Mouse (Mus musculus): ENCODE results near the gene Pigk.

The Pigk gene

DNA sequence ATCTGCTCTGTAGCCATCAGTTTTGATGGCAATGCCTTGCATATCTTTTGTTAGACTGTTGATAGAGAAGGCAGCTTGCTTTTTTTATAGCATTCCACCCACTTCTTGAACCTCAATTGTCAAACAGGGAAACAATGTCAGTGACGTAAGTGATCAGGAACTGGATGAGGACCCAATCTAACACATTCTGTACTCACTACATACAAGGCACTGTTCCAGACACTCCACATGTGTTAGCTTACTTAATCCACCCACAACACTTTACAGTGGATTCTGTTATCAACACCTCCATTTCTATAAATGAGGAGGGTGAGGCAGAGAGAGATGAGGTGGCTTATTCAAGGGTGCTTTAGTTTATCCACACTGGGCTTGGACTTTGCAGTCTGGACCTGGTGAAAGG, 124.0 kb downstream of the Pigk start:
- DNase-seq (ENCODE audit: low spot score in 2 of 2) = no peak

DNA sequence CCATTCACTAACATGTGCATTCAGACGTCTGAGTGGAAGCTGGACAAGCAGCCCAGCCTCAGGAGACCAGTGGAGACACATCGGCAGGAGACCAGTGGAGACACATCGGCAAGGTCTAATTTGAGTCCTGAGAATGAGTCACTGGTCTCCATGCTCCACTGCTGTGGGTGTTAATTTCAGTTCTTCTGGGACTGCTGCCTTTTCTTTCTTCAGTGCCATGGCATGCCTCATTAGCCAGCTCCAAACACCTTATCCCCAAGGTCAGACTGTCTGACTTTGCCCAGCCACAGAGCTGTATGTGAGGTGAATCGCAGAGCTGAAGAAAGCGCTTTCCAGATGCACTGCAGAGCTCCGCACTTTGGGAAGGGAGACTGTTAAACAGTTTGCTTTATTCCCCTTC, 127.4 kb downstream of the Pigk start:
- DNase-seq (ENCODE audit: low spot score in 2 of 2) = no peak

DNA sequence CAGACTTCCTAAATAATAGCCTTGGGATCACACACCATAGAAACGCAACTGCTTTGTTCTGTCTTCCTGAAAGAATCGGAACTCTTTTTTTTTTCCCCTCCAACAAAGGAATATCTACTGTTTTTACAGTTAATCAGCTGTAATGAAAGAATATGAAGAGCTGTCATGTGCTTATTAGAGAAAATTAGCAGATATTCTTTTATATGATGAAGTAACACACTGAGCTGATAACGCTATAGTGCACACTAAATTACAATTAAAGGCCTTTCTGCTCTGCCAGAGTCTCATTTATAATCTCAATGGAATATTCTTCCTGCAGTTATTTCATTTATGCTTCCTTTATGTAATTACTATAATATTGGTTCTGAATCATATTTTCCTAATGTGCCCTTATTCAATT, 128.7 kb downstream of the Pigk start:
- no peak for DNase-seq (ENCODE audit: low spot score in 2 of 2)

DNA sequence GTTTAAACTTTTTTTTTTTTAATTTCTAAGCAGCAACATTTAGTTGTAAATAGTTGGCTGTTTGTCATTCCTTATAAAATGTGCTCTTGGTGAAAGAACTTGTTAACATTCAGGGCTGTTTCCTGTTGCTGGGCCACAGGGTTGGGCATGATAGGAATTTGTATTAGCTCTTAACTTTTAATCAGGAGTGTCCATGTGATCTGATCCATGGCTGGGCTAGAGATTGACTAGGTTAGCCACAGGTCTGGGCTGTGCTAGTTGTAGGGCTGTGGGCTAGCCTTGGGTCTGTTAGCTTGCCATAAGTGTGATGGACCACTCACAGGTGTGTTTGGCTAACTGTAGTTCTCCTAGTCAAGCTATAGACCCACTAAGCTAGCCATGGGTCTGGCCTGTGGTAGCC, 130.0 kb downstream of the Pigk start:
- DNase-seq (ENCODE audit: low spot score in 2 of 2) = no peak

DNA sequence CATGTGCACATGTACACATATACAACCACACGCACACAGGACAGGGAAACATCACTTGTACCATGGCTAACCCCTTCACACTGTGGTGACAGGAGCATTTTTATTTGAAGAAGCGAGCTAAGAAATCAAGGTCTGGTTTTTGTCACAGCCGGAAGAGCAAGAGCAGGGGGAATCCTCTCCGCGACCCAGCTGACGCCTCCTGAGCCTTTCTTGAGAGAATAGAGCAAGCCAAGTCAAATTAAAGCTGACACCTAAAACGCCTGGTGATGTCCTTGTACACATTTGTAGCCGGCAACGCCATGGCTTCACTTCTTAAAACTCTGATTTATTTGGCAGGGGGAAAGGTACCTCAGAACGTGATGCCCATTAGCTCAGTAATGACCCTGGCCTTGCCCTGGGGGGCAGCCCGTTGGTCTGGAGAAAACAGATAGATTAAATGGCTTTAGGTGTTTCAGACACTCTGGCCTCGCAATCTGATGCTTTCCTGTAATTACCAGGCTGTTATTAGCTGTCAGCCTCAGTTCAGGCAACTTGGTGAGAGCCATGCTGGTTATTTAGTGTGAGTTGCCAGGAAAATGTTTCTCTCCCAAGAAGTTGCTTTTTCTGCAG, 141.2 kb downstream of the Pigk start:
- no peak for DNase-seq (ENCODE audit: low spot score in 2 of 2)

DNA sequence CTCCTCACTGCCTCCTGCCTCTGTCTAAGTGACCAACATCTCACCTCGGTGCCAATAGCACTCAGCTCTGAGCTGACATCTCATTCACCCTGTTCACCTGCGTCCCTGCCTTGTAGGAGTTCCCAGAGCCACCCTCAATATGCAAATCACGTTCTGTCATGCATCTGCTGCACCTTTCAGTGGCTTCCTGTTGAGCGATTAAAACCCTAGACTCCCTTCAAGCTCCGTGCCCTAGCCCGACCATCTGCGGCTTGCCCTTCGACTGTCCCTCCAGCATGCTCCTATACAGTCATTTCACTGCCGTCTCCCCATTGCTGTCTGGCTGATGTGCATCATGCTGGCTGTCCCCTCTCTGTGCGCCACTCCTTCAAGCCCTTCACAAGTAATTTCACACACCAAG, 142.2 kb downstream of the Pigk start:
- DNase-seq (ENCODE audit: low spot score in 2 of 2) = no peak

DNA sequence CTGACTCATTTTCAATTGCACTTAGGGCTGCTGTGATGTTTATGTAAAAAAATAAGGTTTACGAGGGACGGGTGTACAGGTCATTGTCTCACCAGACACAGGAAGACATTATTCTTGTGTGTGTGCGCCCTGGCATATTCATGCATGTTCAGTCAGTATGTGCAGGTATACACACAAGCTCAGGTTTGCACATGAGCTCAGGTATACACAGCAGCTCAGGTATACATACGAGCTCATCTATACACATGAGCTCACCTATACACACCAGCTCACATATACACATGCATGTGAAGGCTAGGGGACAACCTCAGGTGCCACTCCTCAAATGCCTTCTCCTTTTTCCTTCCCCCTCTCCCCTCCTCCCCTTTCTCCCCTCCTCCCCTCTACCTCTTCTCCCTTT, 147.6 kb downstream of the Pigk start:
- DNase-seq (ENCODE audit: low spot score in 2 of 2) = no peak

DNA sequence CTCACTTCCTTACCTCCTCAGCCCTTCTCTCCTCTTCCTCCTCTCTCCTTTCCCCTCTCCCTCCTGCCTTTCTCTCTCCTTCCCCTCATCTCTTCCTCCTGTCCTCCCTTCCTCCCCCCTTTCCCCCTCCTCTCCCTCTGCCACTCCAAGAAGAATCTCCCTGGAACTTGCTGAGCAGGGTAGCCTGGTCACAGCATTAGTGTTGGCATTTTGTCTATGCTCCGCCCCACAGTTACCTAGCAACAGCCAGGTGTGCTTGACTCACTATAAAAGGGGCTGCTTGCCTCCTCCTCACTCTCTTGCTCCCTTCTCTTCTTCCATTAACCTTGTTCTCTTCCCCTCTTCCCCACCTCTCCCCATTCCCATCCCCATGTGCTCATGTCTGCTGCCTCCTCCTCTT, 148.1 kb downstream of the Pigk start:
- no peak for DNase-seq (ENCODE audit: low spot score in 2 of 2)

DNA sequence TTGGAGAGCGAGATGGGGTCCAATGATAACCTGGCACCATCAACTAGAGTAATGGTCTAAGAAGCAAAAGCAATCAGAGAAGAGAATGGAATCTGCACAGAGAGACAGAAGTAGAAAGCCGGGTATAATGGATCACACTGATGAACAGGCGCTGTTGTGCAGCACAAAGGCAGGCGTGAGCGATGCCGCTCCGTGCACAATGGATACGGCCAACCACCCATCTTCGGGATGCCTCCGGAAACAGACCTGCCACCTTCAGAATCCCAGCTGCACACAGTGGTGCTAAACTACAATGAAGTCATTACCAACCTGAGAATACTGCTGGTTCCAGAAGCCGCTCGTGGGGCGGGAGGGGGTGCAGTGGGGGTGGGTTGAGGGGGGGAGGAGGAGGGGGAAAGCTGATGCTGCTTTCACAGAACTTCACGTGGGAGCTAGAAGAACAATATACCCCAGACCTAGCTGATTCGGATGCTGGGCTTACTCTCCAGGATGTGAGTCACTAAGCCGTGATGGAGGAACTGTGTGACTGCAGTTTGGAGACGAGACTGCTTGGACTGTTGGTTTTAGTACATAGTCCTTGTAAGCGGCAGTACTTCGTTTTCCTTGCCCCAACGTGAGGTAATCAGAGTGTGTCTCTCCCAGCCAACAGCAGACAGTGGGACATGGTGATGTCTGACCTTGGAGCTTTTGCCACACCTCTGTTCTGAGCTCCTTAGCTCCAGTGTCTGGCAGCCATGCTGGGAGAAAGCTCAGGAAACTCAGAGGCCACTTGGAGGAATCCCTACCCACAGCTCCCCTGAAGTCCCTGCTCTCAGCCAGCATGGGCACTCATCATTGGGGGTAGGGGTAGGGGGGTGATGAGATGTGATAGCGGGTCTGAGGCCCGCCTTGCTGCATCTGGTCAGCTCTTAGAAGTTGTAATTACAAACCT, 152.4 kb downstream of the Pigk start:
- no peak for DNase-seq (ENCODE audit: low spot score in 2 of 2)

DNA sequence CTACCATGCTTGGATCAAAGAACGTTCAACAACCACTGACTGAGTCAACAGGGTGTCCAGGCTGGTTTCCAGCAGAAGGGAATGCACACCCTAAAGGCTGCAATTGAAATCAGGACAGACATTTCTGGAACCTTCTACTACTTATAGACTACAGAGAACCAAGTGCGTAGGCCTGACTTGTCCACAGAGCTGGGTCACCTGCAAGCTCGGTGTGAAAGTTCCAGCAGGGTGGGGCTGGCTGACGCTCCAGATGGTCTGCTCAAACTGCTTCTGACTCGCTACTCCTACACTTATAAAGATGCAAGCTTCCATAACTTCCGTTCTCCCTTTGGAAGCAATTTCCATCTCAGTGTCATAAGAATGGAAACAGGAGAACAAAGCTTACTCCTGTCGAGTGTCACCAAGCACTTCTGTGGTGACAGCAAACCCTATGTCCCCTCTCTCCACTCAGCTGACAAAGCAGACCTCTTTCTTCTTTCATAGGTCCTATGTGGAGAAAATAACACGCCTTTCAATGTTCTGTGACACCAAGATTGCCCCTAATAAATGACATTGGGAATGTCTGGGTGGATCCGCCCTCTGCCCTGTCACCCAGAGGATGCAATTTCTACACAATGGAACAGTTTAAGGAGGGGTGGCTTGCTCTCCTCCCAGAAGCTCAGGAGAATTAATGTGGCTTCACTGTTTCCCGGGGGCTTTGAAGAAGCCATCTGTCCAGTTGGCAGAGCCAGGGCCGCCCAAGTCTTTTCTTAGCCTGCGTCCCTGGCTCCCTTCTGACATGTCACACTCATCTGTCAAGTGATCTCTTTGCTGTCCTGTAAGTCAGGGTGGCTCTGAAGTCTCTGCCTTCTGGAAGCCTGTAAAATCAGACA, 154.0 kb downstream of the Pigk start:
- no peak for DNase-seq (ENCODE audit: low spot score in 2 of 2)

DNA sequence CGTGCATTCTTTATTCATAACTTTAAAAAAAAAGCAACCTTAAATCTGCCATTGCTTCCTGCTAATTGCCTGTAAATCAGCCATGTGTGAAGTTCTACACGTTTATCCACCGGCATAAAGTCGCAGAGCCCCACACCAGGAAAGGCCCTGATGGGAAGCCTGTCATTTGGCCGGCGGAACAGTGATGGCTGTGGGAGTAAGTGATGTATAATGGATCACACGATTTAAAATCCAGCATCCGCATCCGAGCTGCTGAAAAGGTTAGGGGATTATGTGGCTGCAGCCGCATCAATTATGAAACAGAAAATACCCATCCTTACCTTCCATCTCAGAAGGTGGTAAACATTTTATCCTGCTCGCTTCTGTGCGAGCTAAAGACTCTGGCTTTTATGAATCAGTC, 158.2 kb downstream of the Pigk start:
- no peak for DNase-seq (ENCODE audit: low spot score in 2 of 2)

DNA sequence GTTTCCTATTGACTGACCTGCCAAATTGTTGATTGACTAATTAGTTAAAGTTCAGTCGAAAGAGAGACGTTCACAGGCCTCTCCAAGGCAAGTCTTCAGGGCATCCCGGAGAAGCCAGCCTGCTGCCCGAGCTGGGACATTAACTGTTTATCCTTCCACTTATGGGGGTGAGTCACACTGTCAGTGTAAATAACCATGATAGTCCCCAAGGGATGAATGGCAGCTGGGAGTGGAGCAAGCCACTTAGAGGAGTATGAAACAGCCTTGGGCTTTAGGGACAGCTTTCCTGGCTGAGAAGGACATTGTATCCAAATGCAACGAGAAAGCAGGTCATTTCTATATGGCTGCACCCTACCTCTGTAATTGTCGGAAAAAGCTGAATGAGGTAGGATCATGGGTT, 158.7 kb downstream of the Pigk start:
- no peak for DNase-seq (ENCODE audit: low spot score in 2 of 2)

DNA sequence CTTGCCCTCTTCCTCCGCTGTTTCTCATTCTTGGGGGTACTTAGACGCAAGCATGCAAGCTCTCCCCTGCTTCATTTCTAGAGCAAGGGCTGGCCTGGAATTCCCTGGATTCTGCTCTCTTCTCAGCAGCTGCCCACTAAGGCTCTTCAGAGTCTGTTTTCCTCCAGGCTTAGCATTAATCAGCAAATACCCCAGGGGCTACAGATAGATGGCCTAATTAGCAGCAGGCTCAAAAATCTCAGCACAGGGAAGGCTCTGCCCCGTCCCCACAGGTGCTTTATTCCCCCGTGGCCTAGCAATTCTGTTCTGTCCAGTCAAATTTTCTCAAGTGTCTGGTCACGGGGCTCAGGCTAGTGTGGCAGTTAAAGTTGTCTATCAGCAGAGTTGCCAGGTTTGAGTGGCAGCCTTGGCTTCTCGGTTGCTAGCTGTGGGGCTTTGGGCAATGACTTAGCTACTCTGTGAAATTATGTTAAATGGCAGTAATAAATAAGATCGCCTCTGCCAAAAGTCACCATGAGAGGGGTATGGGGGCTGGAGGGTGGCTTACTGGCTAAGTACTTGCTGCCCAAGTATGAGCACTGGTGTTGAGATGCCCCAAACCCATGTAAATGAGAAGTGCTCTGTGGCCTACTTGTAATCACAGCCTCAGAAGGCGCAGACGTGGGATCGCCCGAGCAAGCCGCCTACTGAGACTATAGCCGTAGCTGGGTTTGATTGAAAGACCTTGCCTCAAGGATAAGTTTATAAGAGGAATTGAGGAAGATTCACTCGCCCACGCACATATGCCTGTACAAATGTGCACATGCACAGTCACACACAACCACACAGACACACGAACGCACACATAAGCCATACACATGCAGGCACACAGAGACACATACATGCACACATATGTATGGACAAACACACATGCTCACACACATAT, 160.8 kb downstream of the Pigk start:
- DNase-seq (ENCODE audit: low spot score in 2 of 2) = peak in 1 of 2 experiments; percentile 23

DNA sequence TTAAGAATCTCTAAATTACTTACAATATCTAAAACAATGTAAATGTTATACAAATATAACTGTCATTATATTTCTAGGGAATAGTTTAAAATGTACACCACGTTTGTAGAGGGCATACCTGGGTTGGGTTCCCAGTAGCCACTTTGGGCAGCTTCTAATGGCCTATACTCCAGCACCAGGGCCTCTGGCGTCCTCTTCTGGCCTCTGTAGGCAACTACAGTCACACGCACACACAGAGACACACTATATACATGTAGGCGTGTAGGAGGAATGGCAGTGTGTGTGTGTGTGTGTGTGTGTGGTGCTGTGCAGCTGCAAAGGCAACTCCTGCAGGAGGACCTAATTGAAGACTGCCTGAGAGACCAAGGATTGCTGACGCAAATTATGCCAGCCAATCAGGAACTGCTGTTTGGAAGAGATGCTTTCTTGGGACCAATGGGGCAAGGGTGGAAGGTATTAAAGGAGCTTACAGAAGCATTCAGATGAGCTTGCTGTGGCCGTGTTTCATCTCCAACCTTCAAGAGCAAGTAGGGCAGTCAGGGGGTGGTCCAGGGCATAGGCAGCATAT, 161.9 kb downstream of the Pigk start:
- no peak for DNase-seq (ENCODE audit: low spot score in 2 of 2)

DNA sequence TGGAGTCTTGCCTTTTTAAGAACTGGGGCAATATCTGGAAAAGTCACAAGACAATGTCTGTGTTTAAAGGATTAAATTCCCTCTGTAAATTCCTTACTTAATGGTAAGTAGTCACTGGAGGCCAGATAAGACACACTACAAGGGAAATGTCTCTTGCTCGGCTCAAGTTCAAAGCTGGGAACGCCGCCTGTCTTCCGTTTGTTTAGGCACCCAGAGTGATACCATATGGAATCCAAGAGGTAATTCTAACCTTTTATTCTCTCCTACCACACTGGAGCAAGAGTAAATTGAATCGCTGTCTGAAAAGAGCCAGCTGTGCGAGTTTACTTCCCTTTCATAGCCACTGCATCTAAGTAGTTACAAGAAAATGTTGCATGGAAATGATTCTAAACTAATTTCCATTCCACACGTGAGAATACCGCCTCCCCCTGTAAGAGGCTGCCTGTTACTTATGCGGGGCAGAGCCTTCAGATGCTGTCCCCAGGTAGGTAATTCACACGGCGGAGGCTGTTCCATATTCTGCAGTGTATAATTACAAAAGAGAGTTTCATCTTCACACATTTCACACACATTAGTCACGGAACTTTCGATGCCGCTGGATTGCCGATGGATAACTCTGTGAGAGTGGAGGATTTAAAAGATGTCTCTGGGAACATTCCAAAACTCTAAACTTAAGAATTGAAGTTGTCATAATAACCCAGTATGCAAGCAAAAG, 166.4 kb downstream of the Pigk start:
- DNase-seq (ENCODE audit: low spot score in 2 of 2) = no peak

DNA sequence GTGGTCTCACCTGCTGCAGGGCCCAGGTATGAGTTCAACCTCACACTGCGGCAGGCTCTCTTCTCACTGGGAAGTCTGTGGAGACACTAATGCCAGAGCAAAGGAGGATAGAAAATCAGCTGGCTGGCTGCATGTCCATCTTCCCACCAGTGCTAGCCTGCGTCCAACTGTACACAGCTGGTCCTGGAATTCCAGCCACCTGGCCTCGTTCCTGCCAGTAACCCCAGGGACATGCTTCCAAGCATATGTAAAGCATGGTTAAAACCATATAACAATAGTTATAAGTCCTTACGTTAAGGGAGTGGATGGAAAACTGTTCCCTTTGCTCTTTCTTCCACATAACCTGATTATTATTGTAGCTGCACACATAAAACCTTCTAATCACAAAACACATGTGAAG, 167.8 kb downstream of the Pigk start:
- DNase-seq (ENCODE audit: low spot score in 2 of 2) = no peak

DNA sequence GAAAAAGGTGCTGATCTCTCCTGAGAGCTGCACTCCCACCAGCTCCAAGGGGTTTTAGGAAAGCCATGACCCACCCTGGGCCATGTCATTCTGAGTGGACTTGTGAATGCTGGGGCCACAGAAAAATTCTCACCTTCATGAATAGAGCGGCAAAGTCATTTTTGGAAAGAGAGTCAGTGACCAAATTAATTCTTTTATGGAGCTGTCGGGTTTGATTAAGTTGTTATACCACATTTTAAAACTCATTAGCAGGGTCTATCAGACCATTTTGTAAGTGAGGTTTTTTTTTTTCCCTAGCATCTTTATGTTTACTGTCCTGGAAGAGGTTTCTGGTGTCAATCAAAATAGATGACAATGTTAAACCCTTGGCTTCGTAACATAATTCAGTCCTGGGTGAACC, 169.7 kb downstream of the Pigk start:
- DNase-seq (ENCODE audit: low spot score in 2 of 2) = no peak

DNA sequence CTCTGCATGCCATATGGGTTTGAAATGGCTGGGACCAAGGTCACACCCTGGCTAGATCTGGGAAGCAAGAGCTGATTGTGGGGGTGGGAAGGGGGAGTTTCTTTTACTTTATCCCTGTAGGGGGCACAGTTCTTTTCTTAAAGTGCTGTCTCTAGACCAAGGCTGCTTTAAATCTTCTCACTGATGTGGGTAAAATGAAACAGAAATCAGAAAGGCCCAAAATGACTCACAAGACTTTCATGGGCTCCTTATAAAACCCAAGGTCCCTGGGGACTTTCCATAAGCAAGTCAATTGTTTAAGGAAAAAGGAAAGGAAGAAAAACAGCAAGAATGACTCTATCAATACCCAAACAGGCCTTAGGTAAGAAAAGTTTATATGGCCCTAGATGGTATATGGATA, 172.8 kb downstream of the Pigk start:
- DNase-seq (ENCODE audit: low spot score in 2 of 2) = no peak

DNA sequence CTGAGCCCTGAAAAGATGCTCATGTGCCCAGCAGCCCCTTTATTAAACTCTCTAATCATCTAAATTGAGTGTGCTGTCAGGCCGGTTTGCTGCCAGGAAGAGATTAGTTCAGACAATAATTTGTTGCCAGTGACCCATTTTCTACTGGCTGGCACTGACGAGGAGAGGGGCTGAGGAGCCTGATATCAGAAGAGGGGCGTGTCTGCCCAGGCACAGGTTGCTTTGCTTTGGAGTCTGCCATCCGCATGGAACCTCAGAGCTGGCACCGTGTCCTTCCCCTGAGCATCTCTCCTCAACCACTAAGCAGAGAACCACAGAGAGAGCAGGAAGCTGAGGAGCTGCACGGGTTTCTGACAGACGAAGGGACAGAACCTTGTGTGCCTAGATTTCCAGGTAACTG, 174.2 kb downstream of the Pigk start:
- no peak for DNase-seq (ENCODE audit: low spot score in 2 of 2)

DNA sequence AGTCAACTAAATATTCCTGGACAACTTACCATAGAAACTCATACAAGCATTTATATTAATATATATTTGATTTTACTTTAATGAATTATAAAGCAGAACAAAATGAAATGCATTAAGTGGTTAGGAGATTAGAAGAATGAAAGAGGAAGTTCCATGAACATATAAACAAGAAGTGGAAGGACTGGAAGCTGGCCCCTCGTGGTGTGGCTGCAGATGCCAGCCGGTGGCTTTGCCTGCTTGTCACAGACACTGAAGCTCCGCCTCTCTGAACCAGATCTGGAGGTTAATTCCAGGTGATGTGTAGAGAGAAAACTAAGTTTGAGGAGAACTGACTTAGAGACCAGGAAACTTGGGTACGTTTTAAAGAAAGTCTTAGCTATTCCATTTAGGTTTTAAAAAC, 181.0 kb downstream of the Pigk start:
- DNase-seq (ENCODE audit: low spot score in 2 of 2) = no peak
